Mouse (Mus musculus) heart, adult 11 months (tissue): Measurements from ENCODE around the gene Loxl3.

ENCODE experiments used
- DNase-seq: peaks from one replicate; pipeline ENCODE4 v3.0.0; 2022

The Loxl3 gene

GRCm38 (mm10) chr6:83087205-83087925 is 53.4 kb downstream of the Loxl3 start:
- peak; percentile 95 for DNase-seq

- no peak for DNase-seq
Observed at GRCm38 (mm10) chr6:83087926-83088260, 53.9 kb downstream of the Loxl3 start.

DNA sequence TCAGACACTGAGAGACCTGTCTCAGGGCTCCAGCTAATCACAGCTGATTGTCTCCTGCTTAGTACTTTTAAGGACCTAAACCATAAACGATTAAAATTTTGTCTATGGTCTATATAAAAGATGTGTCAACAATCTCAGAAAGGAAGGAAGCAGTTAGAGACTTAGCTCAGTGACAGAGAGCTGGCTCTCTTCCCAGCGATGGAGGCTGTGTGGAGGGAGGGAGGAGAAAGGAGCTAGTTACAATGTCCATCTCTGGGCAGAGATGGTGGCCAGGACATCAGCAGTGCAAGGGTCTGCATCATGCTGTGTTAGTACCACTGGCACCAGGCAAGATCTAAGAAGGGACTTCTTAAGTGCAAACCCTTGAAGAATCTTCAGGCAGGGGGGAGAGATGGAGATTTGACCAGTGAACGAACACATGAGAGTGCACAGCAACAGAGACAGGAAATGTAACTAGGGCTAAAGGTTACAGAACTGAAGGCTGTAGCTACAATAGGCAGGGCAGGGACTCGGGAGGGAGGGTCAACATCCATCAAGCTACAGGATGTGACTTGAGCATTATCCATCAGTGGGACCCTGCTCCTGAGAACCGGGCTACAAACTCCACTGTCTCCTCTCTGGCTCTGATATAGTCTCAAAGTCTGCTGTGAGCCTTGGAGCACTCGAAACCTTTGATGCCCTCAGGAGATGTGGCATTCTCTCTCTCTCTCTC is 58.6 kb downstream of the Loxl3 start:
- DNase-seq = no peak

- no peak for DNase-seq
Observed at GRCm38 (mm10) chr6:83095968-83096367, 62.0 kb downstream of the Loxl3 start.

GRCm38 (mm10) chr6:83098411-83098810 is 64.4 kb downstream of the Loxl3 start:
- no peak for DNase-seq

- DNase-seq = peak; percentile 99
Observed at GRCm38 (mm10) chr6:83101316-83101687, 67.3 kb downstream of the Loxl3 start, which contains the start of the genes Ccdc142 and Gm42688. Gene Ccdc142 (plus strand): TSS chr6:83101601. Gene Gm42688 (plus strand): TSS chr6:83101617.

GRCm38 (mm10) chr6:83101688-83102556 is 67.9 kb downstream of the Loxl3 start:
- peak; percentile 96 for DNase-seq
